Mouse (Mus musculus): Measurements from ENCODE around the gene Prkcb. TPM values are rescaled to one million over a fixed set of nuclear protein-coding genes. Genes with fewer than 3 reads are reported as not detected.

Prkcb gene
- polyA plus RNA-seq, 1 experiment from 2014 or later, result 3.2 TPM

DNA sequence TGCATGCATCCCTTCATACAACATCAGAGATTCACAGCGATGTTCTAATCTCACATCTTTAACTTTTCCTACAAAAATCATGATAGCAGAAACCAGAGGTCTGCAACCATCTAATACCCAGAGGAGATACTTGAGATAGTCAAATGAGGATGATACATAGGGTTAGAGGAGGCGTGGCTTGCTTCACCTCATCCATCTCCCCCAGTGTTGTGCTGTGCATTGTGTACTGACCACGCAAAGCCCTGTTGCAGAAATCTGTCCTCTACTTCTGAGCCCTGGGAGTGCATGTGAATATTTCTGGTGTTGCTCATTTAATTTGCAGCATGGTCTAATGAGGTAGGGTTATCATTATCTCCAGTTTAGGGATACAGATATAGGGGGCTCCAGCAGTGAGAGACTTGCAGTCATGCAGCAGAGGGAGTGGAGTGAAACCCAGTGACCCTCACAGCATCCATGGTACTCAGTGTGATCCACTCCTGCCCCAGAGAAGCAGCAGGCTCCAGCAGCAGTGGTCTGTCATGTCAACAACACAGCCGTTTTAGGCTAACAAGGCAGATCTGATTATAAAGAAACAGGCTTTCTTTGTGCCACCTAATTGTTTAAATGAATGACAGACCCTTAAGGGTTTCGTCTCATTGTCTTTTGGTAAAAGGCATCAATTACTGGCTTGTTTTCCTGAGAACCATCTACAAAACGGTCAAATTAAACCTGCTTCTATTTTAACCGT, 269.7 kb downstream of the Prkcb start:
- no peaks in the 10 kb centered on the region for H3K9me3 ChIP-seq
- DNase-seq (ENCODE audit: low spot score), result peak; percentile 13
- peak overlapping the region; percentile 55; the same call in 1 of the 2 replicates for H3K27ac ChIP-seq (replicated peaks)
- no peaks in the 10 kb centered on the region for H3K36me3 ChIP-seq (replicated peaks)
- WGBS, result 34% methylated on average over 7 of the region's 7 CpGs
- H3K4me3 ChIP-seq, result no peak overlapping the region
- H3K4me1 ChIP-seq, result peaks cover 19% of the 10 kb centered on the region
- H3K27me3 ChIP-seq (replicated peaks; ENCODE audit: low read depth, poor library complexity, severe bottlenecking), result no peaks in the 10 kb centered on the region

DNA sequence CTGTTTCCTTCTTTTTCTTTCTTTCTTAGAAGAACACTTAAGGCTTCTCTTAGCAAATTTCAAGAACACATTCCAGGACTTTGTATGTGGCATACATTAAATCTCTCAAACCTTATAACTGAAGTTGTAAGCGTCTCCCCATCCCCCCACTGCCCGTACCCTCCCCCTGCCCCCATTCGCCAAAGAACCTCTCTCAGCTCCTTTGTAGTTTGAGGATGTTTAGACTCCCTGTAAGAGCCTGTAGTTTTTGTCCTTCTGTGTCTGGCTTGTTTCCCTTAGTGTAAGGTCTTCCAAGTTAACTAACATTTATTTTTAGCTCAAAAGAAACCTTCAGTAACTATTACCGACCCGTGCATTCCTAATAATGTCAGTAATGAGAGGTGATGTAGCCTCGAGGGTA, 270.4 kb downstream of the Prkcb start:
- Histone ChIP-seq H3K36me3 (replicated peaks) (no peaks in the 10 kb centered on the region), H3K4me3 (no peak overlapping the region), H3K27me3 (replicated peaks; ENCODE audit: low read depth, poor library complexity, severe bottlenecking) (no peaks in the 10 kb centered on the region), H3K9me3 (no peaks in the 10 kb centered on the region), H3K27ac (replicated peaks) (0 out of 2 replicates have a peak overlapping the region, but pooled peaks have one; percentile 19), H3K4me1 (peaks cover 19% of the 10 kb centered on the region)
- WGBS, result 29% methylated on average over 6 of the region's 6 CpGs
- DNase-seq (ENCODE audit: low spot score), result peak; percentile 46

DNA sequence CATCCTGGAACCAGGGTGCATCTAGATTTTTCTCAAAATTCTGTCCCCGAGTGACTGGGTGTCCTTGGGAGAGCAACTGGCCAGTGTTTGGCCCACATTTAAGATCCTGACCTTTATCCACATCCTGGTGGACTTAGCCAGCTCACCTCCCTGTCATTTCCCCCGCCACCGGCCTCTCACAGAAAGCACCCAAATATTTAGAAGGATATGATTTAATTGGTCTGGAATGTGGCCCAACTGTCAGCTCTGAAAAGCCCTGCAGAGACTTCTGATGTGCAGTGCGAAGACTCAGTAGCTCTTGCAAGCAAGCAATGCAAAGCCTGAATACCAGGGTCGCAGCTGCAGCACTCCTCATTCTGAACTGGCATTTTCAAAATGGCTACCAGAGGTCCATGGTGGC, 274.0 kb downstream of the Prkcb start:
- no peak for DNase-seq (ENCODE audit: low spot score)
- H3K36me3 ChIP-seq (replicated peaks), result no peaks in the 10 kb centered on the region
- no peak overlapping the region for H3K27ac ChIP-seq (replicated peaks)
- no peaks in the 10 kb centered on the region for H3K9me3 ChIP-seq
- peaks cover 18% of the 10 kb centered on the region for H3K4me1 ChIP-seq
- no peak overlapping the region for H3K4me3 ChIP-seq
- no peaks in the 10 kb centered on the region for H3K27me3 ChIP-seq (replicated peaks; ENCODE audit: low read depth, poor library complexity, severe bottlenecking)
- 71% methylated on average over 5 of the region's 5 CpGs for WGBS

DNA sequence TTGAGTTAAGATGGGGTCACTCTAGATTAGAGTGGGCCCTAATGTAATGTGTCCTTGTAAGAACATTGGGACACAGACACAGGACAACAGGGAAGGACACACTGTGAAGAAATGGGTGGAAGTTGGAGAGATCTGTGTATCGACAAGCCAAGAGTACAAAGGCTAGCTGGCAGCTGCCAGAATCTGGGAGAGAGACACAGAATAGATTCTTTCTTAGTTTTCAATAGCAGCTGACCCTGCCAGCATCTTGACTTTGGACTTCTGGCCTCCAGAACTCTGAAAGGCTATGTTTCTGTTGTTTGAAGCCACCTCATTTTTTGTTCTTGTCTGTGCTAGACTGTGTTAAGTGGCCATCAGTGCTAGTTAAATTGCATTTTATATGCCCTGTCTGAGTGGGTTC, 276.8 kb downstream of the Prkcb start:
- Histone ChIP-seq H3K9me3 (no peaks in the 10 kb centered on the region), H3K4me1 (peaks cover under 1% of the 10 kb centered on the region), H3K27me3 (replicated peaks; ENCODE audit: low read depth, poor library complexity, severe bottlenecking) (no peaks in the 10 kb centered on the region), H3K36me3 (replicated peaks) (no peaks in the 10 kb centered on the region), H3K4me3 (no peak overlapping the region), H3K27ac (replicated peaks) (no peak overlapping the region)
- DNase-seq (ENCODE audit: low spot score), result no peak
- WGBS, result 85% methylated on average over 1 of the region's 1 CpGs

DNA sequence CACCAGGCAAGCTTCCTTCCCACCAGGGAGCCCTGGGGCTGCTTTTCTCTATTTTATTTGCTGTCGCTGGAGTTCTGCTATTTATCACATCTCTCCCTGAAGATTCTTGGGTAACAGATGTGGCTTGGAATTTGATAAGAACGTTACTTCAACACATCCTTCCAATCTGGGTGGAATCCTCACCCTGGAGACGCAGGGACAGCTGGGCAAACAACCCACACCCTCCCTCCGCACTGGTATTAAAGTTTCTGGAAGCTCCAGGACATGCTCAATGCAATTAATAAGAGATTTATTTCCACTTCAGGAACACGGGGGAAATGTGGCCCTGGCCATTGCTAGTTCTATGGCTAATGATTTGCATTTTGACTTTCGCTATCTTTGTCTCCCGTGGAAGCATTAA, 277.5 kb downstream of the Prkcb start:
- WGBS, result 74% methylated on average over 7 of the region's 7 CpGs
- H3K27me3 ChIP-seq (replicated peaks; ENCODE audit: low read depth, poor library complexity, severe bottlenecking), result no peaks in the 10 kb centered on the region
- H3K36me3 ChIP-seq (replicated peaks), result no peaks in the 10 kb centered on the region
- DNase-seq (ENCODE audit: low spot score), result no peak
- no peak overlapping the region for H3K27ac ChIP-seq (replicated peaks)
- H3K9me3 ChIP-seq, result no peaks in the 10 kb centered on the region
- H3K4me3 ChIP-seq, result no peak overlapping the region
- peaks cover 4% of the 10 kb centered on the region for H3K4me1 ChIP-seq

DNA sequence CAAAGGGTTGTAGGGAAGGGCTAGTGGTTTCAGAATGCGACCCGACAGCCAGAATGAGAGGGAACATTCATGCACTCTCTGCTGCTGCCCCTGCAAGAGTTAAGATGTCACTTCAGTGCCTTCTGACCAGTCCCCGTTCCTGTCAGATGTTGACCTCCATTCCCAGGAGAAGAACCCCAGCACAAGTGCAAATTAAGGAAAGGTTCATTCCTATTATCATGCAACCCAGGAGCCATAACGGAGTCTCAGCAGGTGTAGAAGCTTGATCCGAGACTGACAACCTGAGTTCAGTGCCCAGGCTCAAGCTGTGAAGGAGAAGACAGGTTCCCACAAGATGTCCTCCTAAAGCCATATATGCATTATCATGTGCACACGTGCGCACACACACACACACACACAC, 280.2 kb downstream of the Prkcb start:
- WGBS, result 75% methylated on average over 7 of the region's 7 CpGs
- no peak overlapping the region for H3K4me3 ChIP-seq
- H3K4me1 ChIP-seq, result peaks cover 4% of the 10 kb centered on the region; the same call in 1 of the 2 replicates
- DNase-seq (ENCODE audit: low spot score), result no peak
- H3K36me3 ChIP-seq (replicated peaks), result no peaks in the 10 kb centered on the region
- H3K9me3 ChIP-seq, result no peaks in the 10 kb centered on the region
- H3K27me3 ChIP-seq (replicated peaks; ENCODE audit: low read depth, poor library complexity, severe bottlenecking), result no peaks in the 10 kb centered on the region
- no peak overlapping the region for H3K27ac ChIP-seq (replicated peaks)

DNA sequence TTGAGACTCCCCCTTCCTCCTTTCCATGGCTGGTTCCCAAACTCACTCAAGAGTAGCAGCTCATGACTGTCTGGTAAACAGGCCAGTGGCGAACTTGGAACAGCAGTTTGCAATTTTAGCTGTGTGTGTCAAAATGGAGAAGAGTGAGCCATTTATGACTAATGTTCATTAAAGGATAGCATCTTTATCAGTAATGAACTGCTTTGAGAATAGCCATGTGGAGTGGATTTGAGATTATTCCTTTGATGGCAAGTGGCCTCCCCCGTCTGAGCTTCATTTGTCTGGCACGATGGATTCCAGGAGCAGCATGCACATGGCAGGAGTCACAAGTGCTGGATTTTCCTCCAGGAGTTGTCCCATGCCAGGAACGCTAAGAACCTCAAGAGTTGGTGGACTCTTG, 281.9 kb downstream of the Prkcb start:
- H3K4me1 ChIP-seq, result peaks cover 8% of the 10 kb centered on the region
- no peak for DNase-seq (ENCODE audit: low spot score)
- no peak overlapping the region for H3K27ac ChIP-seq (replicated peaks)
- H3K4me3 ChIP-seq, result no peak overlapping the region
- 79% methylated on average over 4 of the region's 4 CpGs for WGBS
- no peaks in the 10 kb centered on the region for H3K27me3 ChIP-seq (replicated peaks; ENCODE audit: low read depth, poor library complexity, severe bottlenecking)
- no peaks in the 10 kb centered on the region for H3K9me3 ChIP-seq
- H3K36me3 ChIP-seq (replicated peaks), result no peaks in the 10 kb centered on the region

DNA sequence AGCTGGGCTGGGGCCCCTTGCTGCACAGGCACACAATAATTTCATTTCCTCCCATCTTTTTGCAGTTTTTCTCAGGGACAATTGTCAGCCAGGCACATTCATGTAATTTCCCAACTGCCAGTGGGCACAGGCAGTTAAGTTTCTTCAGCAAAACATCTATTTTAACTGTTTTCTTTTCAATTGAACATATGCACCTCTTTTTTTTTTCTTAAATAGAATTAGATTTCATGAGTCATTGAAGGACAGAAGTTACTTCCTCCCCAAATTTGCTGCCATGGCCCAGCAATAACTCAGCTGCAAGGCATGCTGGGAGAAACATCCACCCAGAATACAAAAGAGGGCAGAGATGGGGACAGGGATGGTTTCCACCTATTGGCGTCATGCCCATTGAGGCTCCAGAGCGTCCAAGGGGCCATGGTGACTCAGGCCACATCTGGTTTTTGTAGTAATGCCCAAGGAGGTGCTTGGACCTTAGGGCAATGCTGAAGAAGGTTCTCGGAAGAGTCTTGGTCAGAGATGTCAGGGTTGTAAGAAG, 284.6 kb downstream of the Prkcb start:
- H3K27me3 ChIP-seq (replicated peaks; ENCODE audit: low read depth, poor library complexity, severe bottlenecking), result no peaks in the 10 kb centered on the region
- no peak overlapping the region for H3K4me3 ChIP-seq
- WGBS, result 90% methylated on average over 3 of the region's 3 CpGs

DNA sequence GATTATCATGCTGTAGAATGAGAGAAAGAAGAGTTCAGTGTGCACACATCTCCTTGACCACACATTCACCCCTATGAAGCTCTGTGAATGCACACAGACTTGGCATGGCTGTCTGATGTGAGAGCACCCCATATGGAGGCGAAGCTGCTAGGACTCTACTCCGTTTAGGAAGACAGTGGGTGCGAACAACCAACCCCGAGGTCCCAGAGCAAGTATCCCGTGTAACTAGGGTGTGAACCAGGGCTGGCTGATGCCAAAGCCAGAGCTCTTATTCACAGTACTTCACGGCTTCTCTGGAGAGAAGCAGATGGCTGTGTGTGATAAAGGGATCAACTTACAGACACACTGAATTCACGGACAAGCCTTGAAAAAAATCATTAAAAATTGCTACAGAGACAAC, 285.9 kb downstream of the Prkcb start:
- H3K36me3 ChIP-seq (replicated peaks), result no peaks in the 10 kb centered on the region
- DNase-seq (ENCODE audit: low spot score), result no peak
- H3K4me3 ChIP-seq, result no peak overlapping the region
- 85% methylated on average over 7 of the region's 7 CpGs for WGBS
- H3K27ac ChIP-seq (replicated peaks), result no peak overlapping the region
- peaks cover 13% of the 10 kb centered on the region for H3K4me1 ChIP-seq
- H3K27me3 ChIP-seq (replicated peaks; ENCODE audit: low read depth, poor library complexity, severe bottlenecking), result no peaks in the 10 kb centered on the region
- no peaks in the 10 kb centered on the region for H3K9me3 ChIP-seq

More for the DNA sequence above, 284.6 kb downstream of the Prkcb start:
- Histone ChIP-seq H3K27ac (replicated peaks) (no peak overlapping the region), H3K36me3 (replicated peaks) (no peaks in the 10 kb centered on the region), H3K4me1 (peaks cover 13% of the 10 kb centered on the region), H3K9me3 (no peaks in the 10 kb centered on the region)
- DNase-seq (ENCODE audit: low spot score), result no peak

DNA sequence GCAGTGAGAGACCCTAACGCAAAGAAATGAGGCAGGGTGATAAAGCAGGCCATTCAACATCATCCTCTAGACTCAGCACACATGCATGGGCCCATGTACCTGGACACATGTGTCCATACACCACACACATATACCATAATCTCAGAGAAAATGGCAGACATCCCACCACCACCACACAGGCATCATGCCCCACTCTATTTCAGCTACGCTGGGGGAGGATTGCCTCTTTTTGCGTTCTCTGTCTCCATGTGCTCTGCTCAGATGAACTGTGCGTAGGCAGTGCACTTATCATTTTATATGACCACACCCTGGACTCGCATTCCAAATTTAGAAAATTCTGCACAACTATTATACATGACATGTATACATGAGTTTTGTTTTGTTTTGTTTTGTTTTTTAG, 286.5 kb downstream of the Prkcb start:
- Histone ChIP-seq H3K4me3 (no peak overlapping the region), H3K9me3 (no peaks in the 10 kb centered on the region), H3K36me3 (replicated peaks) (no peaks in the 10 kb centered on the region), H3K27ac (replicated peaks) (peak overlapping the region; percentile 52; the same call in 1 of the 2 replicates), H3K4me1 (peaks cover 13% of the 10 kb centered on the region), H3K27me3 (replicated peaks; ENCODE audit: low read depth, poor library complexity, severe bottlenecking) (no peaks in the 10 kb centered on the region)
- 89% methylated on average over 5 of the region's 5 CpGs for WGBS
- DNase-seq (ENCODE audit: low spot score), result no peak

DNA sequence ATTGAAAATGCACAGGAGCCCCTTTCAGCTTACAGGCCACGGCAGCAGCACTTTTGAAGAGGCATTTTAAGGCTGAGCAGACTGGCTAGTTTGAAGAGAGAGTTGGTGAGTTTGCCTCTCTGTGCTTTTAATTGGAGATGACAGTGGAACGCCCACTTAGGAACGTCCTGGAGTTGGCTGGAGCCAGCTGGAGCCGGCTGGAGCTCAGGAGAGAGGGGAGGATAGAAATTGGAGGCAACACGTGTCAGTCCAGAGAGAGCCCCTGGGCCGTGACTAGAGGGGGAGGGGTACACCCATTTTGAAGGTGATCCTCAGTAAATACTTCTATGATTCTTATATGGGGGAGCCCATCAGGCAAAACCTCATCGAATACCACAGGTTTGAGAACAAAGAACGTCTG, 287.0 kb downstream of the Prkcb start:
- peaks cover 11% of the 10 kb centered on the region for H3K4me1 ChIP-seq
- H3K27me3 ChIP-seq (replicated peaks; ENCODE audit: low read depth, poor library complexity, severe bottlenecking), result no peaks in the 10 kb centered on the region
- peak; percentile 72 for DNase-seq (ENCODE audit: low spot score)
- no peaks in the 10 kb centered on the region for H3K36me3 ChIP-seq (replicated peaks)
- WGBS, result 31% methylated on average over 8 of the region's 8 CpGs
- no peak overlapping the region for H3K4me3 ChIP-seq
- peak overlapping the region; percentile 59 for H3K27ac ChIP-seq (replicated peaks)
- no peaks in the 10 kb centered on the region for H3K9me3 ChIP-seq

DNA sequence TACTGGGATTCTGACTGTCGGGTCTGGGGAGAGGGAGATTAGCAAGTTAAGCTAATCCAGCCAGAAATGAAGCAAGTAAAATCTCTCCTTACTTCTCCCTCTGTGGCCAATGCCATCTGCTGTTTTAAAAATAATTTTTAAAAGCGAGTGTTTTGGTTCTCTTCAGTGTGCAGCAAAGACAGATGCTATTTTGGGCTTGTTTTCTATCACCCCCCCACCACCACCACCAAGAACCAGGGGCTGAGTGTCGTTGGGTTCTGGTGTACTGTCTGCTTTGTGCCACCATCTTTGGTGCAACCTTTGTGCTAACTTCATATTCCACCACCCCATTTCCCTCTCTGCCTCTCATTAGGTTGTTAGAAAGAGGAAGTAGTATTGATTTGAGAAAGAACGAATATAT, 289.0 kb downstream of the Prkcb start:
- H3K36me3 ChIP-seq (replicated peaks), result no peaks in the 10 kb centered on the region
- no peak overlapping the region for H3K27ac ChIP-seq (replicated peaks)
- no peak for DNase-seq (ENCODE audit: low spot score)
- peaks cover 9% of the 10 kb centered on the region for H3K4me1 ChIP-seq
- WGBS, result 83% methylated on average over 4 of the region's 4 CpGs
- H3K4me3 ChIP-seq, result no peak overlapping the region
- H3K9me3 ChIP-seq, result no peaks in the 10 kb centered on the region
- no peaks in the 10 kb centered on the region for H3K27me3 ChIP-seq (replicated peaks; ENCODE audit: low read depth, poor library complexity, severe bottlenecking)

DNA sequence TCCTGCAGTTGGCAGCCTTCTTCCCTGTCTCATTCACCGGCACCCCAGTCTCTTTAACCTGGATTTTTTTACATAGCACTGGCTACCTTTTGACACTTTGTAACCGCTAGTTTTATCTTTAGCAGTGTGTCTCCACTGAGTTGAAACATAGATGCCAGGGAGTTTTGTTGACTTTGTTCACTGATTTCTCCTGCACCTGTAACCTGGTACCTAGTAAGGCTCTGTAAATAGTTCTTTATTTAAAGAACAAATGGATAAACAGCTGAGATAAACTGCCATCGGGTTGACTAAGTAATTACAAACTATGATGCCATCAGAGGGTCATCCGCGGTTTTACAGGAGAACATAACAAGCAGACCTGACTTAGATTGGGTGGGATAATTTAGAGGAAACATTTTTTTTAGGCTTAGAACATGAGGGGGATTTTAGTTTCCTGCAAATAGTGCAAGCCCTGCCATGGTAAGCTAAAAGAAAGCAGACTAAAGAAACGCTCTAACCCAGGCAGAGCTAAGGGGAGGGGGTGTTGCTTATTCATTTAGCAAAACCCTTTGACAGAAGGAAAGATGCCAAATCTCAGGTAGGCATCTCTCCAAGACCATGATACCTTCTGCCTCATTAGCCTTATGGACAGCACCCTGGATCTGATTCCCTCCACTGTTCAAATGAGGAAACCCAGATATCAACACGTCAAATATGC, 291.1 kb downstream of the Prkcb start:
- no peak for DNase-seq (ENCODE audit: low spot score)
- Histone ChIP-seq H3K36me3 (replicated peaks) (no peaks in the 10 kb centered on the region), H3K4me1 (peaks cover 9% of the 10 kb centered on the region), H3K27ac (replicated peaks) (no peak overlapping the region), H3K9me3 (no peaks in the 10 kb centered on the region), H3K27me3 (replicated peaks; ENCODE audit: low read depth, poor library complexity, severe bottlenecking) (no peaks in the 10 kb centered on the region), H3K4me3 (no peak overlapping the region)
- WGBS, result 86% methylated on average over 7 of the region's 7 CpGs
